Mouse (Mus musculus): Measurements from ENCODE around the gene Tcap. TPM values are rescaled to one million over a fixed set of nuclear protein-coding genes. Genes with fewer than 3 reads are reported as not detected.
A peak's percentile ranks its signal among the peaks of the same experiment; 100 is the strongest.

Gene Tcap
- polyA plus RNA-seq, 1 experiment from 2014 or later, result 0.54 TPM

- Histone ChIP-seq H3K36me3 (ENCODE audit: control insufficient read depth, insufficient read depth, low read length) (no peaks in the 10 kb centered on the region), H3K9me3 (ENCODE audit: control insufficient read depth, low read length) (no peaks in the 10 kb centered on the region), H3K27me3 (ENCODE audit: control insufficient read depth, insufficient read depth, low read length) (peaks cover 77% of the 10 kb centered on the region), H3K4me3 (ENCODE audit: low read depth, low read length) (no peak overlapping the region), H3K4me2 (replicated peaks; ENCODE audit: low read depth, low read length) (no peak overlapping the region), H3K27ac (ENCODE audit: low read depth, low read length) (no peak overlapping the region), H3K9ac (ENCODE audit: low read depth, low read length) (no peak overlapping the region), H3K4me1 (replicated peaks; ENCODE audit: control insufficient read depth, insufficient read depth, low read length) (peaks cover 6% of the 10 kb centered on the region)
- WGBS, result 6% methylated on average over 3 of the region's 4 CpGs
- DNase-seq (ENCODE audit: low spot score) (no peak), ATAC-seq (ENCODE audit: low FRiP score) (no peak)
These were observed 43.0 kb upstream of the Tcap start for GRCm38 (mm10) chr11:98340597-98340996.

DNA sequence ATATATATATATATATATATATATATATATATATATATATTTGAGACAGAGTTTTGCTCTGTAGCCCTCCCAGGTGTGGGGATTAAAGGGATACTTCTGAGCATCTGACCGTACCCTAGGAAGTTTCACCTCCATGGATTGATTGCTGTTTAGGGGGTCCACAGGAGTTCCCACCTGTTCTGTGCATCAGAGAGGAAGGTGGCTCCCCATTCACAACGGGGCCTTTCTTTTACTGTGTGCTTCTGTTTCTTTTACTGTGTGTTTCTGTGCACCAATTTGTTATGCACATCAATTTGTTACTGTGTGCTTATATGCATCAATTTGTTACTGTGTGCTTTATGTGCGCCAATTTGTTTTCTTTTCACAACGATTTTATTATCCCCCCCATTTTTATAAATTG lies 42.4 kb upstream of the Tcap start:
- Histone ChIP-seq H3K4me1 (replicated peaks; ENCODE audit: control insufficient read depth, insufficient read depth, low read length) (peaks cover 6% of the 10 kb centered on the region), H3K9me3 (ENCODE audit: control insufficient read depth, low read length) (no peaks in the 10 kb centered on the region), H3K27me3 (ENCODE audit: control insufficient read depth, insufficient read depth, low read length) (peaks cover 76% of the 10 kb centered on the region), H3K9ac (ENCODE audit: low read depth, low read length) (no peak overlapping the region), H3K4me3 (ENCODE audit: low read depth, low read length) (no peak overlapping the region), H3K4me2 (replicated peaks; ENCODE audit: low read depth, low read length) (no peak overlapping the region), H3K27ac (ENCODE audit: low read depth, low read length) (no peak overlapping the region), H3K36me3 (ENCODE audit: control insufficient read depth, insufficient read depth, low read length) (no peaks in the 10 kb centered on the region)
- DNase-seq (ENCODE audit: low spot score) (no peak), ATAC-seq (ENCODE audit: low FRiP score) (no peak)
- WGBS, result 60% methylated on average over 4 of the region's 4 CpGs

GRCm38 (mm10) chr11:98342000-98342945 lies 41.3 kb upstream of the Tcap start:
- Histone ChIP-seq H3K36me3 (ENCODE audit: control insufficient read depth, insufficient read depth, low read length) (no peaks in the 10 kb centered on the region), H3K27ac (ENCODE audit: low read depth, low read length) (no peak overlapping the region), H3K4me2 (replicated peaks; ENCODE audit: low read depth, low read length) (peak overlapping the region; percentile 25; the same call in 1 of the 2 replicates), H3K9me3 (ENCODE audit: control insufficient read depth, low read length) (no peaks in the 10 kb centered on the region), H3K9ac (ENCODE audit: low read depth, low read length) (no peak overlapping the region), H3K27me3 (ENCODE audit: control insufficient read depth, insufficient read depth, low read length) (peaks cover 75% of the 10 kb centered on the region), H3K4me3 (ENCODE audit: low read depth, low read length) (no peak overlapping the region), H3K4me1 (replicated peaks; ENCODE audit: control insufficient read depth, insufficient read depth, low read length) (peaks cover 6% of the 10 kb centered on the region)
- DNase-seq (ENCODE audit: low spot score) (peak; percentile 98), ATAC-seq (ENCODE audit: low FRiP score) (no peak)
- 3% methylated on average over 29 of the region's 29 CpGs for WGBS

GRCm38 (mm10) chr11:98345253-98345652 lies 38.4 kb upstream of the Tcap start:
- ATAC-seq (ENCODE audit: low FRiP score), result no peak
- Histone ChIP-seq H3K9me3 (ENCODE audit: control insufficient read depth, low read length) (no peaks in the 10 kb centered on the region), H3K4me1 (replicated peaks; ENCODE audit: control insufficient read depth, insufficient read depth, low read length) (peaks cover 11% of the 10 kb centered on the region), H3K36me3 (ENCODE audit: control insufficient read depth, insufficient read depth, low read length) (no peaks in the 10 kb centered on the region), H3K4me2 (replicated peaks; ENCODE audit: low read depth, low read length) (0 out of 2 replicates have a peak overlapping the region, but pooled peaks have one; percentile 21), H3K9ac (ENCODE audit: low read depth, low read length) (no peak overlapping the region), H3K27ac (ENCODE audit: low read depth, low read length) (no peak overlapping the region), H3K27me3 (ENCODE audit: control insufficient read depth, insufficient read depth, low read length) (peaks cover 75% of the 10 kb centered on the region), H3K4me3 (ENCODE audit: low read depth, low read length) (no peak overlapping the region)
- WGBS, result 1% methylated on average over 14 of the region's 14 CpGs
- peak; percentile 90 for DNase-seq (ENCODE audit: low spot score)

DNA sequence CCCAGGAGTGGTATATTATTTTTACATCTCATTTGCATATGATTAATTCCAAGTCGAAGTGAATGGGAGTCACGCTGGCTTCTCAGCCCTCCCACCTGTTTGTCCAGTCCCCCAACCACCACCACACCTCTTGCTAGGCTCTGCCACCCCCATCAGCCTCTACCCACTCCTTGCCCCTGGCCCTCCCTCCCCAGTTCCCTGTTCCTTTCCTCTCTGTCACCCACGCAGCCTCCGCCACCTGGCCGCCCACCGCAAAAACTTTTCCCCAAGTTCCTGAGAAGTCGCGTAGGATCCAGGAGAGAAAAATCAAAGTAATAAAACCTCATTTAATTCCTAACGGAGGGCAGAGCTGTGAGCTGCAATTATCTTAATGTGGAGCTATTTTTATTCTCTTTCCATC lies 37.4 kb upstream of the Tcap start:
- H3K27me3 ChIP-seq (ENCODE audit: control insufficient read depth, insufficient read depth, low read length), result peaks cover 78% of the 10 kb centered on the region
- H3K27ac ChIP-seq (ENCODE audit: low read depth, low read length), result no peak overlapping the region
- no peak for DNase-seq (ENCODE audit: low spot score)
- H3K4me2 ChIP-seq (replicated peaks; ENCODE audit: low read depth, low read length), result no peak overlapping the region
- H3K9me3 ChIP-seq (ENCODE audit: control insufficient read depth, low read length), result no peaks in the 10 kb centered on the region
- H3K4me1 ChIP-seq (replicated peaks; ENCODE audit: control insufficient read depth, insufficient read depth, low read length), result peaks cover 11% of the 10 kb centered on the region
- no peak overlapping the region for H3K4me3 ChIP-seq (ENCODE audit: low read depth, low read length)
- no peaks in the 10 kb centered on the region for H3K36me3 ChIP-seq (ENCODE audit: control insufficient read depth, insufficient read depth, low read length)
- ATAC-seq (ENCODE audit: low FRiP score), result no peak
- no peak overlapping the region for H3K9ac ChIP-seq (ENCODE audit: low read depth, low read length)
- WGBS, result 13% methylated on average over 9 of the region's 9 CpGs

GRCm38 (mm10) chr11:98347385-98348082 lies 36.1 kb upstream of the Tcap start:
- Histone ChIP-seq H3K4me3 (ENCODE audit: low read depth, low read length) (peak overlapping the region; percentile 35; the same call in 1 of the 2 replicates), H3K27ac (ENCODE audit: low read depth, low read length) (no peak overlapping the region), H3K9me3 (ENCODE audit: control insufficient read depth, low read length) (no peaks in the 10 kb centered on the region), H3K36me3 (ENCODE audit: control insufficient read depth, insufficient read depth, low read length) (no peaks in the 10 kb centered on the region), H3K9ac (ENCODE audit: low read depth, low read length) (no peak overlapping the region), H3K27me3 (ENCODE audit: control insufficient read depth, insufficient read depth, low read length) (peaks cover 75% of the 10 kb centered on the region), H3K4me2 (replicated peaks; ENCODE audit: low read depth, low read length) (no peak overlapping the region), H3K4me1 (replicated peaks; ENCODE audit: control insufficient read depth, insufficient read depth, low read length) (peaks cover 11% of the 10 kb centered on the region)
- whole genome bisulfite sequencing, result 3% methylated on average over 9 of the region's 12 CpGs
- DNase-seq (ENCODE audit: low spot score) (peak; percentile 10), ATAC-seq (ENCODE audit: low FRiP score) (no peak)

- Histone ChIP-seq H3K27me3 (ENCODE audit: control insufficient read depth, insufficient read depth, low read length) (peaks cover 79% of the 10 kb centered on the region), H3K4me3 (ENCODE audit: low read depth, low read length) (peak within 1 kb of the TSS; percentile 35), H3K27ac (ENCODE audit: low read depth, low read length) (no peak within 1 kb of the TSS), H3K9ac (ENCODE audit: low read depth, low read length) (peak within 1 kb of the TSS; percentile 35), H3K9me3 (ENCODE audit: control insufficient read depth, low read length) (no peaks in the 10 kb centered on the region), H3K4me2 (replicated peaks; ENCODE audit: low read depth, low read length) (peak within 1 kb of the TSS; percentile 61), H3K4me1 (replicated peaks; ENCODE audit: control insufficient read depth, insufficient read depth, low read length) (peaks cover 11% of the 10 kb centered on the region), H3K36me3 (ENCODE audit: control insufficient read depth, insufficient read depth, low read length) (no peaks in the 10 kb centered on the region)
- WGBS, result under 1% methylated on average over 55 of the region's 55 CpGs
- ATAC-seq (ENCODE audit: low FRiP score) (peak; percentile 53; the same call in 1 of the 2 replicates), DNase-seq (ENCODE audit: low spot score) (peak; percentile 67)
These were observed 35.3 kb upstream of the Tcap start, which contains the start of gene Ppp1r1b for GRCm38 (mm10) chr11:98348083-98348961. Gene Ppp1r1b (plus strand): TSS chr11:98348404.

- H3K9me3 ChIP-seq (ENCODE audit: control insufficient read depth, low read length), result no peaks in the 10 kb centered on the region
- no peak overlapping the region for H3K9ac ChIP-seq (ENCODE audit: low read depth, low read length)
- DNase-seq (ENCODE audit: low spot score) (peak; percentile 30), ATAC-seq (ENCODE audit: low FRiP score) (no peak)
- peaks cover 80% of the 10 kb centered on the region for H3K27me3 ChIP-seq (ENCODE audit: control insufficient read depth, insufficient read depth, low read length)
- H3K4me1 ChIP-seq (replicated peaks; ENCODE audit: control insufficient read depth, insufficient read depth, low read length), result peaks cover 11% of the 10 kb centered on the region
- no peak overlapping the region for H3K4me2 ChIP-seq (replicated peaks; ENCODE audit: low read depth, low read length)
- H3K36me3 ChIP-seq (ENCODE audit: control insufficient read depth, insufficient read depth, low read length), result no peaks in the 10 kb centered on the region
- no peak overlapping the region; the same call in 1 of the 2 replicates for H3K4me3 ChIP-seq (ENCODE audit: low read depth, low read length)
- under 1% methylated on average over 9 of the region's 9 CpGs for WGBS
- H3K27ac ChIP-seq (ENCODE audit: low read depth, low read length), result no peak overlapping the region
These were observed 34.3 kb upstream of the Tcap start for GRCm38 (mm10) chr11:98349308-98349707.
